Mouse (Mus musculus): Measurements from ENCODE around the gene Usp5. TPM values are rescaled to one million over a fixed set of nuclear protein-coding genes. Genes with fewer than 3 reads are reported as not detected.

Usp5 gene
- 200 and 202 TPM in 2 replicates for polyA plus RNA-seq (2016; fragmentation: Nextera tagmentation; extraction: Ambion mirVana)

DNA sequence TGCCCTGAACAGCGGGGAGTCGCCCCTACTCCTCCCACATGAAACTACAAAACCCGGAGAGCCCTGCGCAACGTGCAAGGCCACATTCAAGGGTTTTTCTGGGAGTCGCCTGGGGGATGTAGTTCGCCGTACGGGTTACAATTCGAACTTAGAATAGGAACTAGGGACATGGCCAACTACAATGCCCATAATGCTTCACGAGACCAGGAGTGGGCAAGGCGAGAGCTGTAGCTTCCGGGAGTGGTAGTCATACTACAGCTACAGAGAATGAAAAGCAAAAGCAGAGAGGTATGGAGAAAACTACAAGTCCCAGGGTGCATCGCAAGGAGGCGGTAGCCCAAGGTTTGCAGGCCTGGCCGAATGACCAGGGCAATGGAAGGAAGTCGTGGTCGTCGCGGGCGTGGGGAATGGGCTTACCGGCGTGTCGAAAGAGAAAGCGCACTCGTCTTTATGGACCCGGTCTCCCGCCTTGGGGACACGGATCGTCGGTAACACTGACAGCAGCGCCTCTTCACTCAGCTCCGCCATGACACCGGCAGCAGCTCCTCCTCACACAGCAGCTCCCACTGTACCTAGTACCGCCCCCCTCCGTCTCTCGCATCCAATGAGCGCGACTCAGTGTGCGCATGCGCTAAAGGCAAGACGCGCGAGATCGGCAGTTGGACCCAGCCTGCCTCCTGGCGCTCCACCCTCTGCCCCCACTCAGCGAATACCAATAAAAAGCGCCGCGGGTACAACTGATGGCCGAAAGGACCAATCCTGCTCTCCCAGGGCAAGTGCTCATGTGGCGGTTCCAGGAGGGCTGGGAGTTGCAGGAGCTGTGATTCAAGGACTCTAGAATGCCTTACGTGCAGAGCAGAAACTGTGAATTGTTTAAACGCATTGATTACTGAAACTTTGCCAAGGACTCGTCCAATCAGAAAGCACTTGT lies at the start of gene Usp5, which contains the start of gene Cdca3:
Gene Usp5, minus strand, starts transcription at position 617 of the 931 bp plus-strand sequence.
Gene Cdca3, plus strand, starts transcription at position 680 of the 931 bp plus-strand sequence.
- Histone ChIP-seq H3K4me1 (peaks cover 25% of the 10 kb centered on the region), H3K36me3 (peaks cover 43% of the 10 kb centered on the region), H3K9me3 (replicated peaks) (no peaks in the 10 kb centered on the region), H3K4me2 (replicated peaks) (peak within 1 kb of the TSS; percentile 85), H3K27me3 (no peaks in the 10 kb centered on the region), H3K4me3 (peak within 1 kb of the TSS; percentile 44), H3K9ac (peak within 1 kb of the TSS; percentile 67), H3K27ac (peak within 1 kb of the TSS; percentile 85)
- peak; percentile 97 for ATAC-seq (ENCODE audit: low FRiP score)
- under 1% methylated on average over 54 of the region's 55 CpGs for WGBS

DNA sequence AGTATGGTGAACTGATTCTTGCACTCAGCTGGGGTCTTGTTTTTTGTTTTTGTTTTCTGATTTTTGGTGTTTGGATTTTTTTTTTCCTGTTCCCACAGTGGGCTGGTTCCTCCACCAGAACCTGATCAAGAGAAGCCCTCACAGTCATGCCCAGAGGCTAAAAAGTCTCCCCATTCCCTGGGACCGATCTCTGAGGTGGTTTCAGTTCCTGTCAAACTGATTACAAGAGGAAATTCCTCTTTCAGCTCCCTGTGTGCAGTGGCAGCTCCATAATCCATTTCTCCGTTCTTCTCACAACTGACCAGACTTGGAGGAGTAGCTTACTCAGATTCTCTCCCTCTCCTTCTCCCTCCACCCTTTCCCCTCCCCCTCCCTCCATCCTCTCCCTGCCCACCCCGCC lies 45.1 kb upstream of the Usp5 start:
- Histone ChIP-seq H3K4me2 (replicated peaks) (no peak overlapping the region), H3K36me3 (no peaks in the 10 kb centered on the region), H3K27ac (no peak overlapping the region), H3K27me3 (no peaks in the 10 kb centered on the region), H3K4me1 (no peaks in the 10 kb centered on the region), H3K4me3 (no peak overlapping the region), H3K9me3 (replicated peaks) (no peaks in the 10 kb centered on the region), H3K9ac (no peak overlapping the region)
- no peak for ATAC-seq (ENCODE audit: low FRiP score)
- 60% methylated on average over 2 of the region's 3 CpGs for WGBS

DNA sequence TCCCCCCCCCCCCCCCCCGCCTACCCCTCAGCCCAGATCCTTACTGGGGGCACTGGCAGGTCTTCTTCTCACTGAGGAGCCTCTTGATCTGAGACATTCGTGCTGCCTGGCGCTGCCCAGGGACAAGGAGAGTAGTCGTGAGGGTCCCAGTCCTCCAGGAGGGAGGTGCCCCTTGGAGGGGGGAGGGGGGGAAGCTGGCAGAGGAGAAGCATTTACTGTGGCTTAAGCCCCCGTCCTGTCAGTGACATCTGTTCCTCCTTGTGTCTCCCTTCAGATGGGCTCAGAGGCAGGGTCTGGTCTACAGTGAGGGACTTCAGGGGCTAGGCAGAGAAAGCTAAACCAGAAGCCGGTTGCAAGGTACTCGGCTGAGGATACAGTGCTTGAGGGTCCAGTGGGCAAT lies 37.3 kb upstream of the Usp5 start:
- H3K9ac ChIP-seq = 0 out of 2 replicates have a peak overlapping the region, but pooled peaks have one; percentile 11
- H3K9me3 ChIP-seq (replicated peaks) = no peaks in the 10 kb centered on the region
- no peaks in the 10 kb centered on the region for H3K36me3 ChIP-seq
- H3K4me3 ChIP-seq = no peak overlapping the region
- H3K27me3 ChIP-seq = no peaks in the 10 kb centered on the region
- 0 out of 2 replicates have a peak overlapping the region, but pooled peaks have one; percentile 44 for H3K27ac ChIP-seq
- peaks cover 47% of the 10 kb centered on the region for H3K4me1 ChIP-seq
- no peak overlapping the region for H3K4me2 ChIP-seq (replicated peaks)
- no peak for ATAC-seq (ENCODE audit: low FRiP score)
- WGBS = 47% methylated on average over 6 of the region's 7 CpGs

- WGBS = 58% methylated on average over 18 of the region's 18 CpGs
- Histone ChIP-seq H3K4me1 (peaks cover 53% of the 10 kb centered on the region), H3K27me3 (no peaks in the 10 kb centered on the region), H3K4me3 (no peak overlapping the region), H3K27ac (peak overlapping the region; percentile 44), H3K4me2 (replicated peaks) (no peak overlapping the region), H3K36me3 (no peaks in the 10 kb centered on the region), H3K9me3 (replicated peaks) (no peaks in the 10 kb centered on the region), H3K9ac (no peak overlapping the region)
- no peak for ATAC-seq (ENCODE audit: low FRiP score)
Observed at GRCm38 (mm10) chr6:124865766-124866362, 36.6 kb upstream of the Usp5 start.

GRCm38 (mm10) chr6:124863658-124864298 lies 34.5 kb upstream of the Usp5 start, which contains the start of gene Gpr162:
Gene Gpr162 (minus strand): TSS chr6:124863983.
- Histone ChIP-seq H3K4me3 (peak within 1 kb of the TSS; percentile 61), H3K4me1 (peaks cover 69% of the 10 kb centered on the region), H3K4me2 (replicated peaks) (peak within 1 kb of the TSS; percentile 89), H3K27me3 (peaks cover 7% of the 10 kb centered on the region; the same call in 1 of the 2 replicates), H3K9me3 (replicated peaks) (no peaks in the 10 kb centered on the region), H3K9ac (peak within 1 kb of the TSS; percentile 85), H3K36me3 (no peaks in the 10 kb centered on the region), H3K27ac (peak within 1 kb of the TSS; percentile 92)
- WGBS = under 1% methylated on average over 25 of the region's 43 CpGs
- peak; percentile 63 for ATAC-seq (ENCODE audit: low FRiP score)

GRCm38 (mm10) chr6:124863125-124863657 lies 33.9 kb upstream of the Usp5 start:
- ATAC-seq (ENCODE audit: low FRiP score) = peak; percentile 27
- peaks cover 75% of the 10 kb centered on the region for H3K4me1 ChIP-seq
- peaks cover 11% of the 10 kb centered on the region; the same call in 1 of the 2 replicates for H3K27me3 ChIP-seq
- H3K9ac ChIP-seq = peak overlapping the region; percentile 85
- H3K36me3 ChIP-seq = no peaks in the 10 kb centered on the region
- no peaks in the 10 kb centered on the region for H3K9me3 ChIP-seq (replicated peaks)
- peak overlapping the region; percentile 92 for H3K27ac ChIP-seq
- peak overlapping the region; percentile 89 for H3K4me2 ChIP-seq (replicated peaks)
- peak overlapping the region; percentile 61 for H3K4me3 ChIP-seq
- WGBS = 0% methylated on average over 8 of the region's 16 CpGs

- Histone ChIP-seq H3K27ac (peak overlapping the region; percentile 92), H3K4me1 (peaks cover 81% of the 10 kb centered on the region), H3K27me3 (peaks cover 11% of the 10 kb centered on the region; the same call in 1 of the 2 replicates), H3K9me3 (replicated peaks) (no peaks in the 10 kb centered on the region), H3K36me3 (no peaks in the 10 kb centered on the region), H3K4me2 (replicated peaks) (peak overlapping the region; percentile 89), H3K9ac (peak overlapping the region; percentile 85), H3K4me3 (peak overlapping the region; percentile 61)
- WGBS = 16% methylated on average over 8 of the region's 8 CpGs
- no peak for ATAC-seq (ENCODE audit: low FRiP score)
Observed at GRCm38 (mm10) chr6:124862406-124863124, 33.3 kb upstream of the Usp5 start.

- peaks cover 81% of the 10 kb centered on the region for H3K4me1 ChIP-seq
- no peaks in the 10 kb centered on the region for H3K9me3 ChIP-seq (replicated peaks)
- WGBS = 50% methylated on average over 2 of the region's 3 CpGs
- H3K36me3 ChIP-seq = no peaks in the 10 kb centered on the region
- peaks cover 11% of the 10 kb centered on the region; the same call in 1 of the 2 replicates for H3K27me3 ChIP-seq
- H3K4me3 ChIP-seq = no peak overlapping the region
- H3K4me2 ChIP-seq (replicated peaks) = peak overlapping the region; percentile 89
- peak overlapping the region; percentile 92; the same call in 1 of the 2 replicates for H3K27ac ChIP-seq
- no peak for ATAC-seq (ENCODE audit: low FRiP score)
- H3K9ac ChIP-seq = peak overlapping the region; percentile 85; the same call in 1 of the 2 replicates
Observed at GRCm38 (mm10) chr6:124861802-124862201, 32.5 kb upstream of the Usp5 start.

GRCm38 (mm10) chr6:124861266-124861665 lies 32.0 kb upstream of the Usp5 start:
- Histone ChIP-seq H3K9me3 (replicated peaks) (no peaks in the 10 kb centered on the region), H3K4me1 (peaks cover 82% of the 10 kb centered on the region), H3K27ac (peak overlapping the region; percentile 92; the same call in 1 of the 2 replicates), H3K4me2 (replicated peaks) (peak overlapping the region; percentile 89; the same call in 1 of the 2 replicates), H3K27me3 (peaks cover 11% of the 10 kb centered on the region; the same call in 1 of the 2 replicates), H3K4me3 (no peak overlapping the region), H3K9ac (peak overlapping the region; percentile 85; the same call in 1 of the 2 replicates), H3K36me3 (no peaks in the 10 kb centered on the region)
- WGBS = 82% methylated on average over 19 of the region's 19 CpGs
- ATAC-seq (ENCODE audit: low FRiP score) = no peak

- Histone ChIP-seq H3K4me2 (replicated peaks) (no peak overlapping the region), H3K4me1 (peaks cover 81% of the 10 kb centered on the region)
Observed at GRCm38 (mm10) chr6:124860511-124860910, 31.2 kb upstream of the Usp5 start.

GRCm38 (mm10) chr6:124859725-124860124 lies 30.4 kb upstream of the Usp5 start:
- no peaks in the 10 kb centered on the region for H3K36me3 ChIP-seq
- peak overlapping the region; percentile 47 for H3K9ac ChIP-seq
- whole genome bisulfite sequencing = 12% methylated on average over 12 of the region's 12 CpGs
- peak overlapping the region; percentile 34 for H3K4me2 ChIP-seq (replicated peaks)
- no peak overlapping the region for H3K4me3 ChIP-seq
- 0 out of 2 replicates have a peak, but pooled peaks have one; percentile 4 for ATAC-seq (ENCODE audit: low FRiP score)
- peak overlapping the region; percentile 80 for H3K27ac ChIP-seq
- peaks cover 78% of the 10 kb centered on the region for H3K4me1 ChIP-seq
- H3K27me3 ChIP-seq = peaks cover 11% of the 10 kb centered on the region; the same call in 1 of the 2 replicates
- H3K9me3 ChIP-seq (replicated peaks) = no peaks in the 10 kb centered on the region

More at GRCm38 (mm10) chr6:124860511-124860910, 31.2 kb upstream of the Usp5 start:
- WGBS = 75% methylated on average over 9 of the region's 9 CpGs
- Histone ChIP-seq H3K4me3 (no peak overlapping the region), H3K9ac (peak overlapping the region; percentile 29; the same call in 1 of the 2 replicates), H3K9me3 (replicated peaks) (no peaks in the 10 kb centered on the region), H3K27ac (peak overlapping the region; percentile 80), H3K27me3 (peaks cover 11% of the 10 kb centered on the region; the same call in 1 of the 2 replicates), H3K36me3 (no peaks in the 10 kb centered on the region)
- ATAC-seq (ENCODE audit: low FRiP score) = no peak
